Mouse (Mus musculus): ENCODE results near the gene Setd3.
"Not testable (repeated sequence)": the region's sequence is repeated elsewhere in the genome, so short reads cannot be mapped to it uniquely, and the experiment has no call there.

The Setd3 gene

DNA sequence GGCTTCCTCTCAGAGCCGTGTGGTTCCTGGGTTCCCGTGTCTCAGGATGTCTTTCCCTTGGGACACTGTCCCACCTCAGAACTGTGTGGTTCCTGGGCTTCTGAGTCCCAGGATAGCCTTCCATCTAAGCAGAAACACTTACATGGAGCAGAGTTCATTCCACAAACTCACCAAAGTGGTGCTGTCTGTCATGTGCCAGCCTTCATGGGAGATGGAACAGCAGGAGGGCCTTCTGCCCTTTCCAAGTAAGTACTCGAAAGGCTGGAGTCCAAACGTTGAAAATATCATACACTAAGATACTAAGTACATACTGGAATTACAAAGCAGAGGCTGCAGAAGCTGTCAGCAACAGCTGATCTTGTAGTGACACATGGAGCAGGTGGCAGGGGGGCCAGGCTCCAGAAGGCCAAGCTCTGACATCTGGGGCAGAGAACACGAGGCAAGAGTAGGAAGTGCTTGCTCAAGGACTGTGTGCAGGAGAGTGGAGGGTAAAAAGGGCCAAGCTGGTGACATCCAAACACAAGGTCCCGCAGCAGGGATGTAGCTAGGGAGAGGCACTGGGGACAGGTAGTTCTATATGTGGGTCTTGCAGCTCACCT lies 43.4 kb downstream of the Setd3 start:
- DNase-seq, result no peak

DNA sequence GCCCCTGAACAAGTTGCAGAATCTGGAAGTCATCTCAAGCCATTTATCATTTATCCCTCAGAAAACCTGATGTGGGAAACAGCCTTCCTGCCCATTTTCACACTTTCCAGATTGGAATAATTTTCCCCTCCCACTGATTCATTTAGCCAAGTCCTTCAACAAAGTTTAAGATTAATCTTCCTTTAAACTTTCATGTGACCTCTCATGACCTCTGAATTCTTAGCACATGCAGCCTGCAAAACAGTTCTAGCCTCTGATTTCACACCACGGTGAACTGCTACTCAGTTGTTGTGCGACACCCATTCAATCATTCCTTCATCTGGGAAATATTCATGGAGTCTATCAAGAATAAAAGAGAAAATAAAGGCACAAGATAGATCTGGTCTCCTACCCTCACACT lies 45.9 kb downstream of the Setd3 start:
- DNase-seq, result no peak

DNA sequence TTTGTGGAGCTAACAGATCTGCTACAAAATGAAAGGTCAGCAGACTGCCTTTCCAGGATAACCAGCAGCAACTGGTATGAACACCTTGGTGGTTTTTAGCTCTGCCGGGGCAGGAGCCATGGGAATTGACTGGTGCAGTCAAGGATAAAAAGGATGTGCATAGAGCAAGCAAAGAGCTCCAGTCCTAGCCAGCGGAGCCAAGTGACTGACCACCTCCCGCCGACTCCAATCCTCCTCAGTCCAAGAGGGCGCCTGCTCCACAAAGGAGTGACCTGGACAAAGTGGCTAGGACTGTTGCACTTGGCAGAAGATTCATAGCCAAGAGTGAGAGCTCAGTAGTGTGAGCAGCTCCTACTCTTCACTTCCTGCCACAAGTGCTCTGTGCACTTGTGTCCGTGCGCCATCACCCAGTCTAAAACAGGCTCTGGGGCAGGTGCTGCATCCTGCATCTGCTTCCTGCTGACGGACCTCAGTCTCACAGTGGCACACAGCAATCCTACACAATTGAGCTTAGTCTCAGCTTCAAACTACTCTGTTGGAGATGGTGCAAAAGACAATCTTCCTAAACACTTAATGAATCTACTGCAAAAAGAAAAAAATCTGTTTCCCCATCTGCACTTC lies 46.6 kb downstream of the Setd3 start:
- peak; percentile 42 for DNase-seq

DNA sequence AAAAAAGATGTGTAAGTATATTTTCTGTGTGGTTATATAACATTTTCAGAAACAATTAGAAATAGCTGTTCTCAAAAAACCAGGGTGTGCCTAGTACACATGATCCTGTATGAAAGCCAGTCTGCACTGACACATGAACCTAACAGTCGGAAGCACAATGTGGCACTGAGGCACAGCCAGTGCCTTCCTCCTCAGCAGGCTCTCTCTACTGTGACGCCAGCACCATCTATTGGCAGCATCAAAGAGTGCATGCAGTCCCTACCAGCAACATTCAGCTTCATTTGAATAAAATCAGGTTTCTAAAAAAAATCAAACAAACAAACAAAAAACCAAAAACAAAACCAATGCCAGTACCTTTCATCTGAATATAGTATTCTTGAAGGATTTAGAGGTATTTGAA lies 57.8 kb downstream of the Setd3 start:
- DNase-seq, result peak; percentile 53

DNA sequence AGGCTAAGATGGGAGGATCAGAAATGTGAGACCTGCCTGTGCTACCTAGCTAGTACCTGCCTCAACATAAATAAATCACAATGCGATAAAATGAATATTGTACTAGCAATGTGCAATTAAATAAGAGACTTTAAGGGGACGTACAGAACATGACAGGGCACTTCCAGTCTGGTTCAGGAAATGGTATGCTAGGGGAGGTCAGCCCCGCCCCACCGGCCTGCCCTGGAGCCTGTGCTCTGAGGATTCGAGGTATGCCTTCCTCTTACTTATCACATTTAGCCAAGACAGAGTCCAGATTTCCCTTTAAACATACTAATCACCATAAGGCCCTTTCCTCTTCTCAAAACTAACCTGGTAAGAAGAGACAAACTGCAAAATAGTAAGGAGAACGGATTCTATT lies 58.7 kb downstream of the Setd3 start:
- DNase-seq, result no peak

DNA sequence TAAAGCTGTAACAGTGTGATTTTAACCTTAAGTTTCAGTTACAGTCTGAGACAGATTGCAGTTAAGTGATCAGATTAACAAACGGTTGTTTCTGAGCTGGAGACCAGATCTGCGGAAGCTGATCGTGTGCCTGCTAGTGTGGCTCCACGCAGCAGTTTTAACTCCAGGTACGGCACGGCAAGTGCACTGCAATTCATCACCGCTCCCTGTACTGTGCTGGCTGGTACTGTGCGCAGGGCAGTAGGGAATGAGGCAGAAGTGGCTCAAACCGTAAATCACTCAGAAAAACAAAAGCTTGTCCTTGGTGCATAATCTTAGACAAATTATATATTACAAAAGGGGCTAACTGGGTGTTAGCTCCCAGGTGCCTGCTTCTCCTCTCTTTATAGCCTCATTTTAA lies 59.2 kb downstream of the Setd3 start:
- DNase-seq, result no peak

DNA sequence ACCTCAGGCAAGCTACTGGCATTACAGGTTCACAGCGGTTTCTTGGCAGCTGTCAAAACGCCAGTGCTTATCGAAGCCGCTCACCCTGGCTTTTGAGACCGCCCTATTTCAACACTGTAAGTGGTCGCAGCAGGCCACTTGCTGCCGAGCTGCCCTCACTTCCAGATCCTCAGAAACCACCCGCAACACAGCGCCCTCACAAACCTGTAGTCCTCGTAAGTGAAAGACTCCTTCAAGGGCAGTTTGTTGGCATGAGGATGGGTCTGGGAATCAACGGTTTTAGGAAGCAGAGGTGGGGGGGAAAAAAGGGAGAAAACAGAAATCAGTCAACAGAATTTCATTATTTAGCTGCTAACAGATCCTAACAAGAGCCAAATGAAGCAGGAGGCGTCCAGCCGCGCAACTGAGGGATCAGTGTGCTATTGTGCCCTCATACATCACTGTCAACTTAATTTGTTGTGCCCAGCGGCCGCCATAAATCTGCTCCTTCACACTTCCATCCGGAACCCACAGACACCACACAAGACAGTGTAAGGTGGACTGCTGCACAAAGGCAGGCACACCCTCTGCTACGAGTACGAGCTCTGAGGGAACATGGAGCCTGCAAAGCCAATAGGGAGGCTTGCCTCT lies 60.1 kb downstream of the Setd3 start:
- no peak for DNase-seq

DNA sequence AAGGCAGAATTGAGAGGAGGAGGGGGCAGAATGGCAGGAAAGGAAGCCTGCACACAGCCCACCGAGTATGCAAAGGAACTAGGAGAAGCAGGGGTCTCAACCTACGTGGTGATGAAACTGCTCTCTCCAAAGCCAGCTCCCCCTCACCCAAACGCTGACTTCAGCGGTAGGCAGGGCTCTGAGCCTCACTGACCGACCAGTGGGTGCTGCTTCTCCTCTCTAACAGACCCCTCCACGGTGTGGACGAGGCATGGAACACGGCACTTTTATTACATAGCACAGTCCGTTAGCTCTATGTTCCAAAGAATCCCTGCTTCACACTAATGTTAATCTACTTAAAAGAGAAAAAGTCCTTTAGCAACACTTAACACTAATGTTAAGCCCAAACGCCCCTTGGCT lies 60.6 kb downstream of the Setd3 start:
- no peak for DNase-seq

DNA sequence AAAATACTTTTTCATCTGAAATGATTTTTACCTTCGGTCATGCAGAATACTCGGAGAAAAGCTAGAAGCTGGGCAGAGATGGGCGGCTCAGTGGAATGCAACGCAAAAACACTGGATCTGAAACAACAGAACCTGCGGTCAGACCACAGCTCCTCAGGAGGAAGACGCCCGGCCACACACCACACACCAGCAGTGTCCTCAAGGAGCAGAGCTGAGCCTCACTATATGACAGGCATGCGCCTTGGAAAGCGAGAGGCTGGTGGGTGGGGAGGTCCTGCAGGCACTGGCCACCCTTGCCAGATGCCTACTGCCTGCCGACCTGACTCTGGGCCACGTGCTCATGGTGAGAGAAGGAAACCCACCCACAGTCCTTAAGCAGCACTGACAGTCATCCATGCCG lies 67.9 kb downstream of the Setd3 start:
- DNase-seq, result no peak

DNA sequence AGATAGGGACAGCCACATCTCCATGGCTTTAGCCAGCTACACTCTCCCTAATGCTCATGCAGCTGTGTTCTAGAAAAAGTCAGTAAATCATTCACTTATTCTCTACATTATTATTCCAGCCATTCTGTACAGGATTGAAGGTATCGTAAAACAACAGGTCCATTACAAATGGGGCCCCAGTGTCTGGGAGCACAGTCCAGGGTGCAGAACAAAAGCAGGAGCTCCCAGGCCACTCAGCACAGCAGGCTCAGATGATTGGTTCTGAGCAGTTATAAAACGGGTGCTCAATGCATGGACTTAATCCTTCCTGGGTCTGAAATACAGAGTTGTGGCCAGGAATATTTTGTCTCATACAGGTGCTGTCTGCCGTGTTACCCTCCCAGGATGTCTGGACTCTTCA lies 68.4 kb downstream of the Setd3 start:
- DNase-seq, result no peak

DNA sequence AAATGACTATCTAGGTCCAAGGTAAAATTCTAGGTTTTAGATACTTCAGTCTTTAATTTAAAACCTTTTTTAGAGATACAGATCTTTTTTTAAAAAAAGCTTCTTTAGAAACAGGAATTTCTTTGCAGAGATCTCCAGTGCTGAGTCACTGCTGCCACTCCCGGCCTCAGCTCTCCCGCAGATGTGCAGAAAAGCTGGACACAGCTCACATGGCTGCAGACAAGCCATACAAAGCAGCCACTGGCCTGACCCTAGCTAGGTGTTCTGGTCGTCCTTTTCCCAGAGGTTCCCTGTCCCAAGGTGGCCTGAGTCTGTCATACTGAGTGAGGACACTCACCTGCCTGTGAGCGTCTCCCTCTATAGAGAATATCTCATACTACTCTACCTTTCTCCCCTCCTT lies 69.4 kb downstream of the Setd3 start:
- DNase-seq, result no peak

DNA sequence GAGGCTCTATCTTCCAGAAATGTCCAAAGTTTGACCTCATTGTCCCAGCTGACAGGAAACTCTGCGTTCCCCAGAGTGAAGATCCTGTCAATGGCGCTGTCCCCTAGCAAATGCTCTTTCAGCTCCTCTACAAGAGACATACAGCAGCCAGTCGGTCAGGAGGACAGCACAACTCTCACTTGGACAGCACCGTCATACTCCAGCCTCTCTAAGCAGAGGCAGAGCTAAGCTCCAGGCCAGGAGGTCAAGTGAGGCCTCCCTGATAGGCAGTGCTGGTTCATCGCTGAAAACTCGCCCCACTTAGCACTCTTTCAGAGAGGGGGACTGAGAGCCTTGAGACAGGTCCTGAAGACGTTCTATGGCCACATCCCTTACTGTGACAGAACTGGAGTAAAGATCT lies 70.5 kb downstream of the Setd3 start:
- DNase-seq, result not testable (repeated sequence)

DNA sequence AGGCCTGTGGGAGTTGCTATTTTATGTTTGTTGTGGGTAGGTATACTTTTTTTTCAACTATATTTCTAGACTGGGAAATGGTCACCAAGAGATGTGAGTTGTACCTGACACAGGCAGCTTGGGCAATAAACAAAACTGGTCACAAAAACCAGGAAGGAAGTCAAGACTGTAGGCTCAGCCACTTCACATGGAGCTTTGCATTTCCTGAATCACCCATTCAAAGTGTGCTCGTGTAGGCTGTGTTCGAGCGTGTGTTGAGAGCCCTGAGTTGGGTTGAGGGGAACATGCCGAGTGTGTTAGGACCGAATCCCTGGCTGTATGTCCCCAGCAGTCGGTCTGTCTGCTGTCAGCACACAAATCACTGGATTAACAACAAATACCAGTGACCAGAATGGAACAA lies 75.8 kb downstream of the Setd3 start:
- no peak for DNase-seq

DNA sequence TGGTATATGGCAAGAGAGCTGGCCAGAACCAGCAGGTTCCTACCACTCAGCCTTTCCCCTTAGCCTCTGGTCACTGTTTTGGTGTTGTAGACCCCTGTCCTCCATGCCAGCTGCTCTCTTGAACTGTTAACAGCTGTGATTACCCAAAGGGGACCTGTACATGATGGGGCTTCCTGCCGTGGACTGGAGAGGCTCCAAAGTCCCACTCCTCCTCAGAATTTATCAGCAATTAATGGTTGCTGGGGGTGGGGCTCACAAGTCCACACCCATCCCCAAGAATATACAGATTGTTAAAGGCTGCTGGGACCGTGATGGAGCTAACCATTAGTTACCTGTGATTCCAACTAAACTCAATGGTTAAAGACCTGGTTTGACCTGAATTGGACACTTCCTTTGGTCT lies 77.0 kb downstream of the Setd3 start:
- DNase-seq, result no peak

DNA sequence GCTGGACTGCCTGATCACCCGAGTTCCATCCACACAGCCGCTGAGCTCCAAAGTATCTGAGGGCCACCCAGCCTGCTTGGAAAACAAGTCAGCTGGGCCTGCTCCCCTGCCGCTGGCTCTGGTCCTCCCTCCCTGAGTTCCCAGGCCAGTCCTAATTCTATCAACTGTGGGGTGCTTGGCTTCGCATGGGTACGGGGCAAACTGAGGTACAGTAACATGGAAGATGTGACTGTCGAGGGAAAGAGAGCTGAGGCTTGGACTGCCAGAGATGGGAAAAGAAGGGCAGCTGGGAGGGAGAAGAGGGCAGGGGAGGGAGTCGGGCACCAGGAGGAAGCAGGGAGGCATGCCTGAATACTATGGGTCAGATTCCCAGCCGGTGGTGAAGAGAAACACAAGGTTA lies 78.9 kb downstream of the Setd3 start:
- no peak for DNase-seq

DNA sequence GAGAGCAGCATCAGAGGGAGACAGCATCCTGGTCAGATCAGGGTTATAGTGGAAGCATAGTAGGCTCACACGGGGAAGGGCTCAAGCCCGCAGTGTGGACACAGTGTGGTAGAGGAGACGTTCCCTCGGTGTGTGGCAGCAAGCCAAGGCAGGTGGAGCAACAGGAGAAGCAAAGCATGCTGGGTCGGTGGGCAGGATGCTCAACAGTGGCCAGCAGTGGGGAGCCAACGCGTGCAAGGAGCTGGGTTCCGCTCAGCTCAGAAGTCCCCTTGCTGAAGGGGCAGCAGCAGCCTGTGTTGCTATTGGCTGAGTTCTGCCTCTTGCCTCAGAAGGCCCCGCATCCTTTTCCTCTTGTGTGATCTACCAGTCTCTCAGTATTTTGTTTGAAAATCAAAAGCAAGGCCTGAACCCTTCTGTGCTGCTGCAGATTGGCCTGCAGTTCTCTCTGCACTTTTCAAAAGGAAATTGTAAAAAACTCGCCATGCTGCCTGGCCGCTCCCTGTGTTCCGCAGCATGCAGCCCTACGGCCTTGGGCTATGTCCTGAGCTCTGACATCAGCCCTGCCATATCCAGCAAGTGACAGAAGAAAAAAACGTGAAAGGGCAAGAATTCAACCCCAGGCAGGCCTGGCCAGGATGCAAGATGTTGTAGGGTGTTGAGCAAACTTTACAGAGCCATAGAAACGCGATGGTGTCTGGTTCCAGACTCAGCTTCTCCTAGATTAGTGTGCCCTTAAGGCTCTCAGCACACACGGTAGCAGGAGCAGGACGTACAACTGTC lies 80.7 kb downstream of the Setd3 start:
- DNase-seq, result no peak

DNA sequence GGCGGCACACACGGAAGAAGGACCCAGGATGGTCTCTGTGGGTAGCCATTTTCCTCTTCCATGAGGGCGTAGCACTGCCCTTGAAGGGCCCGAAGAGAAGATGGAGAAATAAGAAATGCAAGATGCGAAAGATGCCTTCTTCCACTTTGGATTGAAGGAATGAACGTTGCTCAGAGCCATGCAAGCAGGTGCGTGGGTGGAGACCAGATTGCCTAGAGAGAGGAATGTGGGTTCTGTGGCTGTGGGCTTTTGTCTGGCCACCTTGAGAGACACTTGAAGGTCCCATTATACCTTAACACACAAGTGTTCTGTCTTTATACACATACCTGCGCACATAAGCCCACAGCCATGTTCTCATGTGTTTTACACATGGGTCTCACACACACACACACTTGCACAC lies 81.5 kb downstream of the Setd3 start:
- no peak for DNase-seq

DNA sequence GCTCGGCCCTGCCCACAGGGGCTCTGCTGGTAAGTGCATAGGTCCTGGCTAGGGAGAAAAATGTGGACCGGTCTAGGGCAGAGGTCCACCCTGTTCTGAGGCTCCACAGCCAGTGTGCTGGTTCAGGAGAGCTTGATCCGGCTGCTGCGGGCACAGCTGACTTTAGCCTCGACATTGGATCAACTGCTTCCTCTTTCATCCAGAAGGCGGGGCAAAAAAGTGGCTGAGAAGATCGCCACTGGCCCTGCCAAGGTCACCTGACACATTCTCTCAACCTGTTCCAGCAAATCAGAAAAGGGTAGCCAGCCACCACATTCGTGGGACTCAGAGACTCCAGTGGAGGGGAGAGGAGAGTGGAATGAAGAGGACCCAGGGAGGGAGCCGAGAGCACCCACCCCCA lies 90.9 kb downstream of the Setd3 start:
- no peak for DNase-seq

DNA sequence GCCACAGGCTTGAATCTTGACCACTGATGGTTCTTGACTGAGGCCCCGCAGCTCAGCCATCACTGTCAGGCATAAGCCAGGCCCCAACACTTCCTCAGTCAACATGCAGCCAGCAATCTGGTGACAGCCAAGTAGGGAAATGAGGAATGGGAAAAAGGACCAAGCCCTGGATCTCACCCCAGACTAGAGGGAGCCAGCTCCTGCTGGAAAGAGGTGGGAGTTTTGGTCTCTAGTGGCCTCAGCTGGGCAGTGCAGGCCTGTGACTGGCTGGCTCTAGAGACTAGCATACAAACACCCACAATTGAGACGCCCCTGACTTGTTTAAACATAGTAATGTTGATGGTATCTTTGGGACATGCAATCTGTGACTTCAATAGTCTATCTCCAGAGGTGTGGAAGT lies 91.6 kb downstream of the Setd3 start:
- no peak for DNase-seq

DNA sequence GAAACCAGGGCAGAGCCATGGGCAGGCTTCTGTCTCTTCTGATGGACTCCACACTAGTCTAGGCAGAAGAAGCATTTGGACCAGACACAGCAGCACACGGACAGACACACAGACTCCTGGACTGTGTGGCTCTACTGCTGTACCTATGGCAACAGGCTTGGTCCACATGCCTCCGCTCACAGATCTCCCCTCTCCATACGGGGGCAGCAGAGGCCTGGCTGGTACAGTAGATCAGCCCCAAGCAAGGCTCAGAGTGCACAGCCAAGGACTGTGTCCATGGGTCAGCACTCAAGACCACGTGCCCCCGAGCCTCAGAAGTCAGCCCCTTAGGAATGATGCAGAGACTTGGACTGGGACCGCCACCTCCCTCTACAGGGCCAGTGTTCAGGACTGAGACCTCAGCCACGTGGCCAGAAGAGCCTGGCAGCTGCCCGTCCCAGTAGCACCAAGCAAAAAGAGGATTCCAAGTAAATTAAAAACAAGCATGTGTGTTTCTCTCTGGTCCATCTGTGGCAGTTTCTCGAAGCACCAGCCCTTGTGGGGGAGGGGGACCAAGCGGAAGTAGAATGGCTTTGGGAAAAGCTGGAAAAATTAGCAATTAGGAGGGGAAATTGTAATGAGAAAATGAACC lies 100.9 kb downstream of the Setd3 start:
- DNase-seq, result peak; percentile 10

DNA sequence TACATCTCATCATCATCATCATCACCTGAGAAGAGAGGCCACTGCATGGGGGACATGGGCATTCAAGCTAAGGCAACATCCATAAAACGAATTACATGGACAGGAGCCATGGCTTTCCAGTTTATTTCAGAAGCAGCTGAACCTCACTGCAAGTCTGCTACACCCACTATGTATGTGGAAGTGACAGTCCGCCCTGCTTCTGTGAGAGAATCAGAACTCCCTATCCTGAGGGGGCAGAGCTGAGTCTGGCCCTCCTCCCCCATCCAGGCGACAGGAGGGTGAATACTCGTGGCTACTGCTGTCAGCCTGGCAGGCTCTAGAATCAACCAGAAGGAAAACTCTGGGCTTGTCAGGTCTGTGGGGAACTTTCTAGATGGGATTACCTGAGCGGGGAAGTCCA lies 106.2 kb downstream of the Setd3 start:
- no peak for DNase-seq

DNA sequence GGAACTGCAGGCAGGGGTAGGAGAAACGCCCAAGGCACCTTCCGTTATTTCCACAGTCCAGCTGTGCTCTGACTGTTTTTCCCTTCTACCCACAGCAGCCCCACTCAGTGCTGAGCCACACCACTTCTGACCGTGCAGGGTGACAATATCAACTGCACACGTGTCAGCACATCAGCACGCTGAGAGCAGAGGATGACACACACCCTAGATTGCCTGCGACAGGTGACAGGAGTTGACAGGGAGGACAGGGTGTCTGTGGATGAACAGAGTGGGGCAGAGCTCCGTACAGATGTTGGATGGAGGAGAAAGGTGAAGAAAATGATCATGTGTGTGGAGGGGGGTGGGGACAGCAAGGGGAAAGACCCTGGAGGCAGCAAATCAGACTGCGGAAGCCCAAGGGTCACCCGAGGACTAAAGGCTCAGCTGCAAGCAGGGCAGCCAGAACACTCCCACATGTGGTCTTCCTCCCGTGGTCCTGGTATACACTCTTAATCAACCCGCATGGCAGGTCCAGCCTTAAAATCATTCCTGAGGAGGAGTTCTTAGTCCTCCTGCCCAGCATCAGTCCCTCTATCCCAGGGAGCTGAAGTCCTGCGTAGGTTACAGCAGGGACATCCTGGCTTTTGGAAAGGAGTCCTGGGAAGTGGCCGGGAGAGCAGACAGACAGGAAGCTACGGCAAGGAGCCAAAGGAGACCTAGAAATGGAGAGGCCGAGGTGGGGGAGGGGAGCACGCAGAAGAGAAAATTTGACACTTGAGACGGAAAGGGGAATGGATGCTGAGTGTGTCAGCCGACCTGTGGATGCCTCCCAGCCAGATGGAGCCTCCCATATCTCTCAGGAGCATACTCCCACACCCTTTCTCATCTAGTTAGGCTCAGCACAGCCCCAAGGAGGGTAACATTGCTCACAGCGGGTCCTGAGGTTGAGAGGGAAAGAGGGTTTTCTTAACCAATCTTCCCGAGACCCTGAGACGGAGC lies 108.1 kb downstream of the Setd3 start:
- DNase-seq, result no peak

All from kidney, adult 18-20 months (tissue).